Mouse (Mus musculus) forebrain, embryonic 15.5 days (tissue): ENCODE data around the gene Hsd3b7. TPM values are rescaled to one million over a fixed set of nuclear protein-coding genes. Genes with fewer than 3 reads are reported as not detected.

Experiments
- ATAC-seq: fragments of 200-750 bp; cut with Nextera tagmentation; replicated peaks from 2 replicates; pipeline ENCODE4 v1.8.0; 2017; ENCODE audit warnings: mild to moderate bottlenecking, moderate TSS enrichment, moderate library complexity
- H3K27ac ChIP-seq: fragments of 300-500 bp; sonication (generic); replicated peaks from 2 replicates; pipeline ENCODE4 v1.5.1; 2015; ENCODE audit warnings: mild to moderate bottlenecking, inconsistent platforms
- H3K27me3 ChIP-seq: fragments of 300-500 bp; sonication (generic); 2 replicates; pipeline ENCODE4 v1.6.1; 2015; ENCODE audit warnings: inconsistent platforms
- H3K36me3 ChIP-seq: fragments of 300-500 bp; sonication (generic); 2 replicates; pipeline ENCODE4 v1.6.1; 2015; ENCODE audit warnings: mild to moderate bottlenecking, inconsistent platforms
- H3K4me1 ChIP-seq: fragments of 300-500 bp; sonication (generic); 2 replicates; pipeline ENCODE4 v1.6.1; 2015; ENCODE audit warnings: inconsistent platforms
- H3K4me2 ChIP-seq: fragments of 300-500 bp; sonication (generic); replicated peaks from 2 replicates; pipeline ENCODE4 v1.6.1; 2015; ENCODE audit warnings: mild to moderate bottlenecking, inconsistent platforms
- H3K4me3 ChIP-seq: fragments of 300-500 bp; sonication (generic); 2 replicates; pipeline ENCODE4 v1.5.1; 2015; ENCODE audit warnings: mild to moderate bottlenecking, inconsistent platforms
- H3K9ac ChIP-seq: fragments of 300-500 bp; sonication (generic); replicated peaks from 2 replicates; pipeline ENCODE4 v1.6.1; 2015; ENCODE audit warnings: mild to moderate bottlenecking, inconsistent platforms
- H3K9me3 ChIP-seq: fragments of 300-500 bp; sonication (generic); 2 replicates; pipeline ENCODE4 v1.6.1; 2016; ENCODE audit warnings: inconsistent platforms
- WGBS: fragments of 180-500 bp; shearing (Covaris S2); methylation state at CpG from one replicate; pipeline ENCODE4 v1.1.7; 2015; ENCODE audit warnings: mixed read lengths; 5-methylcytosine and 5-hydroxymethylcytosine counted together
- polyA plus RNA-seq: library from polyadenylated mRNA; unstranded; fragments of >200 nt; fragmentation: Nextera tagmentation; extraction: Ambion mirVana; gene quantifications from 2 replicates; pipeline ENCODE4 v1.2.1, GENCODE M21; 2015

Gene Hsd3b7
- polyA plus RNA-seq, 1 experiment from 2014 or later: 7.4 TPM

DNA sequence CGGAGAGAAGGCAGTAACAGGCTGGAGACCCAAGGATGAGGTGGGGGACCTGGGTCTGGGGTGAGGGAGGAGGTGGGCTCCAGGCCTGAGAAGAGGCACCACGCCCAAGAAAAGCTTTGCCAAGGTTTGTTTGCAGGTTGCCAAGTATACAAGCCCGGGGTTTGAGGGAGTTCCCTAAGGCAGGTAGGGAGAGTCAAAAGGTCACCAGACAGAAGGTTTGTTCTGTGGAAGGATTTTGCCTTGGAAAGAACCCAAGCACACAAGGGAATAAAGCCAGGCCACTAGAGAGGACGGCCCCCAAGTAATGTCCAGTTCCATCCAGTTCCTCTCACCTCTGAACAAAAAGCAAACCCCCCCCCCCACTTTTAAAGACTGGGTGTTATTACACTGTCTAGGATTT is 10.8 kb downstream of the Hsd3b7 start:
- ATAC-seq: no peak

DNA sequence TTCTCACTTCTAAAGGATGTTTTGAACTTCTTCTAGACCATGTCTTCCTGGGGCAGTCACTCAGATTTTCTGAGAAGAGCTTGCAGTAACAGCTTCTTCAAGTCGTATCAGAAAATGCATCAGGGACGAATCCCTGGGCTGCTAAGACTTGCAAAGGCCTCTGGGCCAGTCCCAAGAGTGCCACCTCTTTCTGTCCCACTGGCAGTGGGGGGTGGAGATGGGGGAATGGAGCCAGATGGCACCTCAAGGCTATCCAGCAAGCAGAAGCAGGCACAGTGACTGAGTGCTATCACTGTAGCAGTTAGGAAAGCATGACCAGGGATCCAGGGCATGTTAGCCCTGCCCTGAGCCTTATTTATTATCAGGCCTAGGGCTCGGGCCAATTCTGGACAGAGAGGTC is 11.9 kb downstream of the Hsd3b7 start:
- Histone ChIP-seq H3K36me3 (peaks cover 34% of the 10 kb centered on the region), H3K9ac (no peak overlapping the region), H3K27me3 (no peaks in the 10 kb centered on the region), H3K9me3 (no peaks in the 10 kb centered on the region), H3K4me3 (no peak overlapping the region), H3K4me1 (peaks cover 15% of the 10 kb centered on the region), H3K4me2 (no peak overlapping the region), H3K27ac (no peak overlapping the region)
- WGBS: 90% methylated on average over 3 of the region's 3 CpGs
- ATAC-seq: no peak

More for the DNA sequence above, 10.8 kb downstream of the Hsd3b7 start:
- peaks cover 34% of the 10 kb centered on the region for H3K36me3 ChIP-seq
- H3K4me2 ChIP-seq: no peak overlapping the region
- no peaks in the 10 kb centered on the region for H3K9me3 ChIP-seq
- 88% methylated on average over 4 of the region's 4 CpGs for WGBS
- H3K27me3 ChIP-seq: no peaks in the 10 kb centered on the region
- peaks cover 15% of the 10 kb centered on the region for H3K4me1 ChIP-seq
- no peak overlapping the region for H3K4me3 ChIP-seq
- H3K9ac ChIP-seq: no peak overlapping the region
- H3K27ac ChIP-seq: no peak overlapping the region

DNA sequence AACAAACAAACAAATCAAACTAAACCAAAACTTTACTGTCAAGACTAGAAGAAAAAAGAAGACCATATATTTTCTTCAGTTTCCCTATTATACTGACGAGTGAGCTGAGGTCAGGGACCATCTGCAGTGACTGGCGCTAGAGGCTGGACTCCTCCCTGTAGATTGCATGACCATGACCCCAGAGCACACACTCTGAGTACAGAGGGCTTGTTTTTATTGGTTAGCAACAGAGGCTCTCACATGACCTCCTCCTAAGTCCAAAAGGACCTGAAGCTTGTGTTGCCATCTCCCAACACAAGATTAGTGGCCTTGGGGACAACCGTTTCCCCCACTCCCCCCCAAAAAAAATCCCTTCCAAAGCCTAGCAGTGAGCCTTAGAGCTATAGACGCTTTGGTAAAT is 13.4 kb downstream of the Hsd3b7 start:
- Histone ChIP-seq H3K9me3 (no peaks in the 10 kb centered on the region), H3K4me2 (no peak overlapping the region; the same call in 1 of the 2 replicates), H3K4me1 (peaks cover 15% of the 10 kb centered on the region), H3K27ac (peak overlapping the region; percentile 72), H3K27me3 (no peaks in the 10 kb centered on the region), H3K9ac (no peak overlapping the region), H3K4me3 (no peak overlapping the region), H3K36me3 (peaks cover 31% of the 10 kb centered on the region)
- ATAC-seq: no peak
- 74% methylated on average over 4 of the region's 4 CpGs for WGBS

DNA sequence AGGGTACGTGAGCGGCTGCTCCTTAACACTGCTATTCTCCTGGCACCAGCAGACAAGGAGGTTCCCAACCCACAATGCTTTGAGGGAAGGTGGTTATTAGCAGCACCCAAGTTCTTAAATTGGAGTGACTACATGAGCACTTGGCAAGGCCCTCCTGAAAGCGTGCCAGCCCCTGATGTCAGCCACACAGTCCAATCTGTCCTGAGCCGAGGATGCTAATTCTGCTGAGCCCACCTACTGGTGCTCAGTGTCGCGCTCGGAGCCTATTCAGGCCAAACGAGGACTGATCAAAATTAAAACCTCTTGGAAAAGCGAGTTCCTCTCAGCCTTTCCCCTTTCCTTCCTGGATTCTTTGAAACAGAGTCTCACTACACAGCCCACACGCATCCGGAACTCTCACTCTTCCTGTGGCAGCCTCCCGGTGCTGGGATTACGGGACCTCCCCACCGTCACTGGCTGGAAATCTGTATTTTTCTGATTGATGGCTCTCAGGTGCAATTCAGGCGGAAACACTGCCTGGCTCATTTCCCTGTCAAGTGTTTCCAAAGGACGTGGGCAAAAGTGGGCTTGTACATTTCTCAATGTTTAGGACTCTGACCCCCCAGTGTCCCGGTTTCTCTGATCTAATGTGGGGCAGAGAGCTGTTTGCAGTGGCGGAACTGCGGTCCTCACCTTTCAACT is 14.0 kb downstream of the Hsd3b7 start:
- Histone ChIP-seq H3K4me3 (no peak overlapping the region), H3K27ac (peak overlapping the region; percentile 72), H3K4me2 (no peak overlapping the region; the same call in 1 of the 2 replicates), H3K4me1 (peaks cover 15% of the 10 kb centered on the region), H3K27me3 (no peaks in the 10 kb centered on the region), H3K36me3 (peaks cover 31% of the 10 kb centered on the region), H3K9ac (no peak overlapping the region), H3K9me3 (no peaks in the 10 kb centered on the region)
- WGBS: 49% methylated on average over 19 of the region's 19 CpGs
- peak; percentile 89 for ATAC-seq

GRCm38 (mm10) chr7:127815116-127815665 is 14.8 kb downstream of the Hsd3b7 start:
- peak overlapping the region; percentile 72 for H3K27ac ChIP-seq
- no peak overlapping the region for H3K9ac ChIP-seq
- H3K27me3 ChIP-seq: no peaks in the 10 kb centered on the region
- no peaks in the 10 kb centered on the region for H3K9me3 ChIP-seq
- H3K4me3 ChIP-seq: no peak overlapping the region
- peaks cover 15% of the 10 kb centered on the region for H3K4me1 ChIP-seq
- no peak overlapping the region for H3K4me2 ChIP-seq
- 95% methylated on average over 15 of the region's 15 CpGs for WGBS
- H3K36me3 ChIP-seq: peaks cover 24% of the 10 kb centered on the region
- ATAC-seq: no peak

GRCm38 (mm10) chr7:127815954-127816821 is 15.8 kb downstream of the Hsd3b7 start:
- no peaks in the 10 kb centered on the region for H3K27me3 ChIP-seq
- peaks cover 14% of the 10 kb centered on the region for H3K36me3 ChIP-seq
- H3K4me1 ChIP-seq: peaks cover 15% of the 10 kb centered on the region
- no peak overlapping the region for H3K4me3 ChIP-seq
- H3K9ac ChIP-seq: no peak overlapping the region
- no peaks in the 10 kb centered on the region for H3K9me3 ChIP-seq
- 0 out of 2 replicates have a peak overlapping the region, but pooled peaks have one; percentile 21 for H3K27ac ChIP-seq
- no peak overlapping the region for H3K4me2 ChIP-seq
- WGBS: 72% methylated on average over 15 of the region's 15 CpGs
- ATAC-seq: no peak

- 83% methylated on average over 7 of the region's 7 CpGs for WGBS
- Histone ChIP-seq H3K27ac (no peak overlapping the region), H3K9me3 (no peaks in the 10 kb centered on the region), H3K4me2 (no peak overlapping the region), H3K4me1 (peaks cover 15% of the 10 kb centered on the region), H3K9ac (no peak overlapping the region), H3K36me3 (peaks cover 13% of the 10 kb centered on the region), H3K4me3 (no peak overlapping the region), H3K27me3 (no peaks in the 10 kb centered on the region)
- no peak for ATAC-seq
Observed at GRCm38 (mm10) chr7:127817053-127817452, 16.6 kb downstream of the Hsd3b7 start.

GRCm38 (mm10) chr7:127817776-127818175 is 17.4 kb downstream of the Hsd3b7 start:
- Histone ChIP-seq H3K27ac (no peak overlapping the region), H3K4me1 (peaks cover 21% of the 10 kb centered on the region), H3K4me3 (no peak overlapping the region), H3K4me2 (no peak overlapping the region), H3K36me3 (peaks cover 7% of the 10 kb centered on the region), H3K27me3 (no peaks in the 10 kb centered on the region), H3K9me3 (no peaks in the 10 kb centered on the region), H3K9ac (no peak overlapping the region)
- WGBS: 81% methylated on average over 5 of the region's 5 CpGs
- ATAC-seq: no peak

GRCm38 (mm10) chr7:127820836-127821509 is 20.6 kb downstream of the Hsd3b7 start:
- Histone ChIP-seq H3K27ac (no peak overlapping the region), H3K9me3 (no peaks in the 10 kb centered on the region), H3K9ac (no peak overlapping the region), H3K27me3 (no peaks in the 10 kb centered on the region), H3K36me3 (no peaks in the 10 kb centered on the region), H3K4me3 (no peak overlapping the region), H3K4me2 (no peak overlapping the region), H3K4me1 (peaks cover 24% of the 10 kb centered on the region)
- 78% methylated on average over 13 of the region's 13 CpGs for WGBS
- no peak for ATAC-seq

DNA sequence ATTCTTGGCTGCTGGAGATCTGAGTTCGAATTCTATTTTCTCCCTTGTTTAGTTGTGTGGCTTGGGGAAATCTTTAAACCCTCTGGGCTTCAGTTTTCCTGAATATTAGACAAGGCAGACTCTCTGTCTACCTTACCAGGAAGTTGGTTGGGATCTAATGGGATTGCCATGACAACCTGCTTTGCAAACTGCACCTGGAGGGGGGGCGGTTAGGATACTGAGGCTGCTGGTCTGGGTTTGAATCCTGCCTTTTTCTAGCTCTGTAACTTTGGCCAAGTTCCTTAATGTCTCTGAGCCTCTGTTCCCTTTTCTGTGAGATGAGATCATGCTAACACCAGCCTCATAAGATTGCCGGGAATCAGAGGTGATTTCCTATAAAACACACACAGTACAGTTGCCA is 22.1 kb downstream of the Hsd3b7 start:
- no peak for ATAC-seq
- Histone ChIP-seq H3K4me1 (peaks cover 24% of the 10 kb centered on the region), H3K9ac (no peak overlapping the region), H3K36me3 (no peaks in the 10 kb centered on the region), H3K27me3 (no peaks in the 10 kb centered on the region), H3K4me2 (no peak overlapping the region), H3K27ac (no peak overlapping the region), H3K9me3 (no peaks in the 10 kb centered on the region), H3K4me3 (no peak overlapping the region)
- 92% methylated on average over 3 of the region's 3 CpGs for WGBS

- Histone ChIP-seq H3K4me1 (peaks cover 24% of the 10 kb centered on the region), H3K36me3 (no peaks in the 10 kb centered on the region), H3K4me3 (peak overlapping the region; percentile 66), H3K9me3 (no peaks in the 10 kb centered on the region), H3K27ac (peak overlapping the region; percentile 86), H3K9ac (peak overlapping the region; percentile 89), H3K4me2 (peak overlapping the region; percentile 63), H3K27me3 (no peaks in the 10 kb centered on the region)
- peak; percentile 30 for ATAC-seq
- 59% methylated on average over 11 of the region's 11 CpGs for WGBS
Observed at GRCm38 (mm10) chr7:127823236-127824171, 23.1 kb downstream of the Hsd3b7 start.
